Mouse (Mus musculus) heart, embryonic 14.5 days (tissue): ENCODE measurements around the gene Armc10. TPM values are rescaled to one million over a fixed set of nuclear protein-coding genes. Genes with fewer than 3 reads are reported as not detected.
A peak's percentile ranks its signal among the peaks of the same experiment; 100 is the strongest.
"Not testable (repeated sequence)": the region's sequence is repeated elsewhere in the genome, so short reads cannot be mapped to it uniquely, and the experiment has no call there.

Source experiments
- ATAC-seq: fragments of 200-750 bp; cut with Nextera tagmentation; 2 replicates; pipeline ENCODE4 v1.8.0; 2017; ENCODE audit warnings: low read depth, moderate TSS enrichment; ENCODE audit not compliant: insufficient number of reproducible peaks, insufficient read depth, low FRiP score
- H3K27ac ChIP-seq, 2 experiments: fragments of 200-500 bp in 1 of 2; fragments of 300-500 bp in 1 of 2; sonication (generic) in 1 of 2; replicated peaks in 1 of 2; 2 replicates each; pipeline ENCODE4 v1.5.1; 2012 to 2014; ENCODE audit warnings: low read depth in 2 of 2, low read length in 2 of 2, control low read depth in 1 of 2, mild to moderate bottlenecking in 1 of 2, mixed read lengths in 1 of 2; ENCODE audit not compliant: control insufficient read depth in 1 of 2, insufficient read depth in 1 of 2
- H3K27me3 ChIP-seq: fragments of 300-500 bp; sonication (generic); 2 replicates; pipeline ENCODE4 v1.6.1; 2014; ENCODE audit warnings: mild to moderate bottlenecking, low read length, control low read depth; ENCODE audit not compliant: control insufficient read depth, insufficient read depth
- H3K36me3 ChIP-seq: fragments of 300-500 bp; sonication (generic); 2 replicates; pipeline ENCODE4 v1.6.1; 2014; ENCODE audit warnings: mild to moderate bottlenecking, control low read depth, low read length, mixed read lengths; ENCODE audit not compliant: control insufficient read depth, insufficient read depth
- H3K4me1 ChIP-seq, 2 experiments: fragments of 200-500 bp in 1 of 2; fragments of 300-500 bp in 1 of 2; sonication (generic) in 1 of 2; 2 replicates each; pipeline ENCODE4 v1.6.1; 2012 to 2014; ENCODE audit warnings: low read length in 2 of 2, control low read depth in 1 of 2, mixed read lengths in 1 of 2; ENCODE audit not compliant: control insufficient read depth in 2 of 2, insufficient read depth in 2 of 2
- H3K4me2 ChIP-seq: fragments of 300-500 bp; sonication (generic); 2 replicates; pipeline ENCODE4 v1.6.1; 2014; ENCODE audit warnings: mild to moderate bottlenecking, low read length
- H3K4me3 ChIP-seq, 2 experiments: fragments of 200-500 bp in 1 of 2; fragments of 300-500 bp in 1 of 2; sonication (generic) in 1 of 2; 2 replicates each; pipeline ENCODE4 v1.5.1; 2012 to 2014; ENCODE audit warnings: low read length in 2 of 2, mild to moderate bottlenecking in 2 of 2, control low read depth in 1 of 2, low read depth in 1 of 2, moderate library complexity in 1 of 2; ENCODE audit not compliant: control insufficient read depth in 1 of 2, insufficient read depth in 1 of 2
- H3K9ac ChIP-seq: fragments of 300-500 bp; sonication (generic); 2 replicates; pipeline ENCODE4 v1.6.1; 2014; ENCODE audit warnings: mild to moderate bottlenecking, low read length
- H3K9me3 ChIP-seq: fragments of 300-500 bp; sonication (generic); 2 replicates; pipeline ENCODE4 v1.6.1; 2016; ENCODE audit warnings: low read length, control low read depth; ENCODE audit not compliant: control insufficient read depth
- WGBS: fragments of 180-500 bp; shearing (Covaris S2); extraction: QIAGEN DNeasy Blood & Tissue Kit; methylation state at CpG from one replicate; pipeline ENCODE4 v1.1.7; 2014; 5-methylcytosine and 5-hydroxymethylcytosine counted together
- polyA plus RNA-seq: library from polyadenylated mRNA; unstranded; fragments of >200 nt; fragmentation: Nextera tagmentation; extraction: Ambion mirVana; gene quantifications from 2 replicates; pipeline ENCODE4 v1.2.1, GENCODE M21; 2014

Armc10 gene
- polyA plus RNA-seq, 1 experiment from 2014 or later: 28.2 TPM

- no peak overlapping the region for H3K9ac ChIP-seq
- 54% methylated on average over 3 of the region's 3 CpGs for WGBS
- no peak overlapping the region for H3K4me3 ChIP-seq
- no peak for ATAC-seq
- no peak overlapping the region for H3K4me2 ChIP-seq
- peaks cover 2 to 7% of the 10 kb centered on the region in 2 experiments; a peak in 3 of 4 replicates for H3K4me1 ChIP-seq
- H3K9me3 ChIP-seq: no peaks in the 10 kb centered on the region
- H3K36me3 ChIP-seq: no peaks in the 10 kb centered on the region
- H3K27me3 ChIP-seq: no peaks in the 10 kb centered on the region
- no peak overlapping the region for H3K27ac ChIP-seq
Observed at GRCm38 (mm10) chr5:21703708-21704107, 58.1 kb downstream of the Armc10 start.

- H3K4me2 ChIP-seq: no peak overlapping the region
- no peak for ATAC-seq
- H3K4me3 ChIP-seq: no peak overlapping the region
- H3K27me3 ChIP-seq: no peaks in the 10 kb centered on the region
- WGBS: 52% methylated on average over 4 of the region's 4 CpGs
- H3K36me3 ChIP-seq: no peaks in the 10 kb centered on the region
- no peaks in the 10 kb centered on the region for H3K9me3 ChIP-seq
- peaks cover 2 to 7% of the 10 kb centered on the region in 2 experiments; a peak in 3 of 4 replicates for H3K4me1 ChIP-seq
- H3K27ac ChIP-seq: peak overlapping the region in 1 of 2 experiments; percentile 55; a peak in 2 of 4 replicates
- H3K9ac ChIP-seq: no peak overlapping the region
Observed at GRCm38 (mm10) chr5:21706546-21706945, 60.9 kb downstream of the Armc10 start.

DNA sequence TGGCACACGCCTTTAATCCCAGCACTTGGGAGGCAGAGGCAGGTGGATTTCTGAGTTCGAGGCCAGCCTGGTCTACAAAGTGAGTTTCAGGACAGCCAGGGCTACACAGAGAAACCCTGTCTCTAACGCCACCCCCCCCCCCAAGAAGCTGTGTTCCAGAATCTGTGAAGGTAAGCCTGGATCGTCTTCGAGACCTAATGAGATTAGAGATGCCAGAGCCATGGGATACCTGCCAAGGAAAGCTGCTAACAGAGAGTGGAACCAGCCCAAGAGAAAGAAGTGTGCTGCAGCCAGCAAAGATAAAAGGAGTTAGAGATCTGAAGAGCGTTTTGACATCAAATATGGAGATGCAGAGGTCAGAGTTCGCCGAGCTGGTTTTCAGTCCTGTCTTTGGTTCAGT lies 62.4 kb downstream of the Armc10 start:
- H3K36me3 ChIP-seq, H3K27ac ChIP-seq, H3K4me1 ChIP-seq, H3K9ac ChIP-seq, ATAC-seq, H3K4me2 ChIP-seq, H3K9me3 ChIP-seq, H3K4me3 ChIP-seq, H3K27me3 ChIP-seq: not testable (repeated sequence)
- WGBS: 75% methylated on average over 8 of the region's 8 CpGs

Other genes starting within 250 kb of the Armc10 start
- gene Ccdc146, start 221.1 kb upstream of the Armc10 start, polyA plus RNA-seq: 2.7 and 3.0 TPM in 2 replicates
- gene Fam185a, start 220.9 kb upstream of the Armc10 start, polyA plus RNA-seq: 9.9 and 11.7 TPM in 2 replicates
- gene Lrrc17, start 102.3 kb upstream of the Armc10 start, polyA plus RNA-seq: 16.7 and 17.9 TPM in 2 replicates
- gene Fbxl13, start 179 bp upstream of the Armc10 start, polyA plus RNA-seq: 0.19 and 0.23 TPM in 2 replicates
- 8.7 and 9.4 TPM in 2 replicates for gene Napepld, start 55.6 kb downstream of the Armc10 start, polyA plus RNA-seq
- 165 and 168 TPM in 2 replicates for gene Pmpcb, start 91.3 kb downstream of the Armc10 start, polyA plus RNA-seq
- 48.4 and 49.2 TPM in 2 replicates for gene Dnajc2, start 139.4 kb downstream of the Armc10 start, polyA plus RNA-seq
- 136 and 140 TPM in 2 replicates for gene Psmc2, start 139.5 kb downstream of the Armc10 start, polyA plus RNA-seq
- gene Slc26a5, start 219.8 kb downstream of the Armc10 start, polyA plus RNA-seq: not detected in 2 replicates